Mouse (Mus musculus): ENCODE results near the gene Gm17334.

Gene Gm17334

DNA sequence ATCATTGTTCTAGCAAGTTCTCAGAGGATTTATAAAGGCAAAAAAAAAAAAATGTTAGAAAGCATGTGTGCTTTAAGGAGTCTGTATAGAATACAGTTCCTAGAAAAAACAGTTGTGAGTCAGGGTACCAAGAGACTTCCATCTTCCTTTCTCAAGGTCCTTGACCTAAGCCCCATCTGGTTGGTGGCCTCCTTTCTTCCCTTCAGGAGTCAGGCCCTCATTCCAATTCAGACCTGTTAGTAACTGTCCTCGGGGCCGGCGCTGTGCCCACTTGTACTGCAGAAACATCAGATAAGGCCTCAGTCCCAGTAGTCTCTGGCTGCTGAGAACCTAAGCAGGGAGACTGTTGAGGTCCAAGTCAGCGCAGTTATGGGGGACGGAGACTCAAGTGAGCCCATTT, at the start of gene Gm17334:
TSS of gene Gm17334 (minus strand) at position 101 of the 400 bp plus-strand sequence.
- DNase-seq (ENCODE audit: low read depth, low spot score) = no peak

DNA sequence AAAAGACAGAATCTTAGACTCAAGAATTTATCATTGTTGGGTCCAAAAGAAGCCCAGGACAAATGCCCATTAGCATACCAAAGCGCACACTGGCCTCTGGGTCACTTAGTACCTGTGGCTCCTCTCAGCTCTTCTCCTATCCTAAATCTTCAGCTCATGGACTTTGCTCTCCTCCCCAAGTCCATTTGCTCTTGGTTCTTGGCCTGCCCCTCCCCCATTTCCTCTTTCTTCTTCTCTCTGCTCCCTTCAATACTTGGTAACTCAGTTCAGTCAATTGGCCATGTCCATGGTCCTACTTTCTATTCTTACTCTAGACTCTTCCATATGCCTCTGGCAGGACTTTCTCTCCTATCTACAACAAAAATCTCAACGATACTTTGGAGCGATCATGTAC, 49.0 kb upstream of the Gm17334 start:
- DNase-seq (ENCODE audit: low read depth, low spot score) = no peak

DNA sequence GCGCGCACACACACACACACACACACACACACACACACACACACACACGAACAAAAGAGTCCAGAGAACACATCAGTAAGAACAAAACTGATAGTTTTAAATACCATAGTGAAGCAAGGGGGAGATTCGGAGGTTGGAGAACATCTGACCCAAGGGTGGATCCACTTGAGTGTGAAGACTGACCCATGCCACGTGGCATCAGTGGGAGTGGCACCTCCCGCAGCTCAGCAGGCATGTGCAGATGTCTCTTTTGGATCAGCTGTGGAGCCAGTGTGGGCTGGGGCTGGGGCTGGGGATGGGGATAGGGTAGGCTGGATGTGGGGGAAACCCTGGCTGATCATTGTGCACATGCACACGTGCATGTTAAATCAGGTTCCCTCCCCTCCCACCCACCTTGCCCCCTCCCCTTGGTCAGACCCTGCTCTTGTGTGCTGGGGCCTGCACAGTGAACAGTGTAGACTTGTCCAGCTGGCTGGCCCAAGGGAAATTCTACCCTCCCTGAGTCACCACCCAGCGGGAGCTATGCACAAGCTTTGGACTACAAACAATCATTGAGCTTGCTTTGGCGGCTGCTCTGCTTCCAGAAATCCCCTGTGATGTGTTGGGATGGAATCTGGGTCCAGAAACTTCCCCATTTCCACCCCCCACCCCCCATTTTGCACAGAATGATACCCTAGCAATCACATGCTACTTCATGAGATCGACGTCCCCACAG, 48.4 kb upstream of the Gm17334 start:
- DNase-seq (ENCODE audit: low read depth, low spot score) = no peak

DNA sequence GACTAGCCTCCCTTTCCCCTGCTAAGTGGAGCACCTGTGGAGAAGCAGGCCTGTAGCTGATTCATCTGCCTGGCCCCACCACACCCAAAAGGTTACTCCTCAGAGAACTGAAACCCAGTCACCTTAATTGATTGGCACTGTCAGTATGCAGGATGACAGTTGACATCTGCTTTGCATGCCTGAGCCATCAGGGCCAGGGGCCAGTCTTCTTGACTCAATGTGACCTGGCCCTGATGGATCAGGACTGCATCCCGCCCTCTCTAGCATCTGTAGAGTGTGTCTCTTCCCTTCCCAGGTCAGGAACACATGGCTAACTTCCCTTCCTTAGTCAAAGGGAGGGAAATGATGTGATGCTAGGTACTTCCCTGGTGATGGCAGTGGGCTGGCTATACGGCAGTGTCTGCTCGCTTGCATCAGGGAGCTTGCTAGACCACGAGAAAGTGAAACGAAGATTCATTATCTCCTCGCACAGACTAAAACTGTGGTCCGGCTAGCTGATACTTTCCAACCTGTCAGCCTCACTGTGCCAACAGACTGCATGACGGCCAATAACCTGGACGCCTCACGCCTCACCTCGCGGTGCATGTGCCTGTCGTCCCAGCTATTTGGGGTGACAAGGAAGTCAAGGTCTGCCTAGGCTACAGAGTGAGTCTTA, 47.7 kb upstream of the Gm17334 start:
- DNase-seq (ENCODE audit: low read depth, low spot score) = no peak

DNA sequence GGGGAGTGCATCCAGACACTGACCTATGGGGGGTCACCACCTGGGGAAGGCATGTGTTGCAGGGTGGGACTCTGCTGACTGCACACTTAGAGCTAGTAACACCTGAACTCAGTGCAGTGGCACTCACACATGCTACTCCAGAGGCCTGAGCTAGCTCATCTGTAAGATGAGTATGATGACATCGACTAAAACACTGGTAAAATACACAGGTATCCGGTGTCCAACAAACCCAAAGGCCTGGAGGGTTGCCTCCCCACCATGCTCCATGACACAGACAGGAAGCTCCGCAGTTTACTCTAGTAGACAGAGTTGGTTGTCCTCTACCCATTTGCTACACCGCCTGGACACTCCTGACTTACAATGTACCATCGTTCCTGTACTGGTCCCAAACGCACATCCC, 46.5 kb upstream of the Gm17334 start:
- DNase-seq (ENCODE audit: low read depth, low spot score) = no peak

- DNase-seq (ENCODE audit: low read depth, low spot score) = no peak
These were observed 45.8 kb upstream of the Gm17334 start for GRCm38 (mm10) chr11:53818794-53819193.

GRCm38 (mm10) chr11:53816841-53817375, 43.9 kb upstream of the Gm17334 start:
- no peak for DNase-seq (ENCODE audit: low read depth, low spot score)

DNA sequence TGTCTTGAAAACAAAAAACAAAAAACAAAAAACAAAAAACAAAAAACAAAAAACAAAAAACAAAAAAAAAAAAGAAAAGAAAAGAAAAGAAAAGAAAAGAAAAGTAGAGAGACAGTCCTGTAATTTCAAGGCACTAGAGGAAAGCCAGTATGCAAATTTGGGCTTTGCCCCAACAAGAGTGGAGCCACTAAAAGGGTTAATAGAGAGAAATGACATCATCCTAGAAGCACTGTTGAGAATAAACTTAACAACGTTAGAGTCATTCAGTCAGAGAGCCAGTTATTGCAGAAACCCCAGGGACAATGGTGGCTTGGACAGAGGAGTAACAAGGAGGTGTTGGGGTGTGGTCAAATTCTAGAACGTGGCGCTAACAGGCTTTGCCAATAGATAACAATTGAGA, 41.8 kb upstream of the Gm17334 start:
- DNase-seq (ENCODE audit: low read depth, low spot score) = no peak

- no peak for DNase-seq (ENCODE audit: low read depth, low spot score)
These were observed 40.2 kb upstream of the Gm17334 start for GRCm38 (mm10) chr11:53813001-53813868.

GRCm38 (mm10) chr11:53811312-53811711, 38.3 kb upstream of the Gm17334 start:
- no peak for DNase-seq (ENCODE audit: low read depth, low spot score)

- no peak for DNase-seq (ENCODE audit: low read depth, low spot score)
These were observed 37.8 kb upstream of the Gm17334 start for GRCm38 (mm10) chr11:53810749-53811148.

DNA sequence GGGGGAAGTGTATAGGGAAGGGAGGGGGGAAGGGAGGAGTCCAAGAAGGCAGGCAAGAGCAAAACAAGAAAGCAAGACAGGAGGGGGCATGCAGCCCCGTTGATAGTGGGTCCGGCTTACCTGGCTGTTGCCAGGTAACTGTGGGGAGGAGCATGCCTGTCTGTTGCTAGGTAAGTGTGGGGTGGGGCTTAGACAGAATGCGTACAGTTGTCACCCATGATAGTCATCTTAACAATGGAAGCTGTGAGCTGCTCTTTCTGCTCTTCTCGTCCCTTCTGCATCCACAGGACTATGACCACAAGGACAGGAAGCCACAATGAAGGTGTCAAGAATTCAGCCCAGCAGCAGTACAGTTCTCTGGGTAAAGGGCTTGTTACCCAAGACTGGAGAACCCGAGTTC, 37.2 kb upstream of the Gm17334 start:
- no peak for DNase-seq (ENCODE audit: low read depth, low spot score)

DNA sequence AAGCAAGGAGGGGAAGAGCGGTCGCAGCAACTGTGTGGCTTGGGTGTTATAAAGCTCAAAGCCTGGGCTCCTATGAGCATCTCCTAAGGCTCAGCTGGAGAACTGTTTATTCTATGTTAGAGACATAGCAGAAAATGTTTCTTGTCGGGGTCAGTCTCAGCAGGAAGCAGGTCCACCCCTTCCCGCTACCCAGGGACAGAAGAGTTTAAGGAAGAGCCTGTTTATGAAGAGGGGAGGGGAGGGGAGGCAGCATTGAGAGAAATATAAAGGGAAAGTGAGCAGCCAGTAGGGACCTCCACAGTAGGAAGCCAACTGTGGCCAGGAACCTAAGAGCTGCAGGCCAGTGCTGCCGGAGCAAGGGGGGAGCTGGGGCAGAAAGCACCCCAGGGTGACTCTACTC, 36.4 kb upstream of the Gm17334 start:
- no peak for DNase-seq (ENCODE audit: low read depth, low spot score)

GRCm38 (mm10) chr11:53805786-53806185, 32.8 kb upstream of the Gm17334 start:
- no peak for DNase-seq (ENCODE audit: low read depth, low spot score)

DNA sequence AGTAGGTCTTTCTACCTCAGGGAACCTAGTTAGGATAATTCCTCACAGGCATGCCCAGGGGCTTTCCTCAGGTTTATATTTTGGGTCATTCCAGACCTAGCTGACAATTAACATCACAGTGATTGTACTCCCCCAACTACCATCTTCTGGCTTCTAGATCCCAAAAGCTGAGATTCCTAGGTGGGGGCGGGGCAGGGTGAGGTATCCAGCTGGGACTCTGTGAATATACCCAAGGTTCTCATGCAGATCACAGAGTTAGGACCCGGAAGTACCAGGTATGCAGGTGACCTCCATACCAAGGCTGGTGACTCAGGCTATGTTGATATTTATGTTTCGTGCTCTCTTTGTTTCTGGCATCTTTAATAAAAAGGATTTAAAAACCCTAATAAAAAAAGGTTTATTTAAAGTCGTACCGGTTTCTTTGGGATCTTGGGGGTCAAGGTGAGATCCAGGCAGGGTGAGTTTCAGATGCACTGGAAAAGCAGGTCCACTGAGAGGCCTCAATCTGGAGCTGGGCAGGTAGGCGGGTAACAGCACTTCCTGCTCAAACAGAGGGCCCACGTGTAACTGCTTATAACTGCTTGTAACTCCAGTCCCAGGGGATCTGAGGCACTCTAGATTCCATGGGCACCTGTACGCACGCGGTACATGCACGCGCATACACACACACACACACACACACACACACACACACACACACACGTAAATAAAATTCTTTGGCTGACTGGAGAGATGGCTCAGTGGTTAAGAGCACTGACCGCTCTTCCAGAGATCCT, 31.8 kb upstream of the Gm17334 start:
- DNase-seq (ENCODE audit: low read depth, low spot score) = no peak

- DNase-seq (ENCODE audit: low read depth, low spot score) = no peak
These were observed 30.5 kb upstream of the Gm17334 start for GRCm38 (mm10) chr11:53803494-53803893.

DNA sequence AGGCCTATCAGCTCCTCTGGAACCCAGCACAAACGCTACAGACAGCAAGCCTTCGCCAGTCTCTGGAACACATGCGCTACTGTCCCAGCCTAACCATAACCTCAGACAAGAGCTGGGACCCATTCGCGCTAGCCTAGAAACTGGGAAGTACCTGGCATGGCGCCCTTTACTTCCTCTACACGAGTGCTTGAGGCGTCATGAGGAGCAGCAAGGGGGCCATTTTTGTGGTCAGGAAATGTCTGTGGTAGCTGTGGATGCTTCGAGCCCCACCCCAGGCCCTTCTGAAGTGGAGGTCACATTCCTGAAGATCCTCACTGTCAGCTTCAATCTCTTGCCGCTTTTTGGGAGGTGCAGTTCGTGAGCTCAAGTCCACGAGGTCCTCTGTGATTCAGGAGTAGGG, 30.1 kb upstream of the Gm17334 start:
- DNase-seq (ENCODE audit: low read depth, low spot score) = no peak

DNA sequence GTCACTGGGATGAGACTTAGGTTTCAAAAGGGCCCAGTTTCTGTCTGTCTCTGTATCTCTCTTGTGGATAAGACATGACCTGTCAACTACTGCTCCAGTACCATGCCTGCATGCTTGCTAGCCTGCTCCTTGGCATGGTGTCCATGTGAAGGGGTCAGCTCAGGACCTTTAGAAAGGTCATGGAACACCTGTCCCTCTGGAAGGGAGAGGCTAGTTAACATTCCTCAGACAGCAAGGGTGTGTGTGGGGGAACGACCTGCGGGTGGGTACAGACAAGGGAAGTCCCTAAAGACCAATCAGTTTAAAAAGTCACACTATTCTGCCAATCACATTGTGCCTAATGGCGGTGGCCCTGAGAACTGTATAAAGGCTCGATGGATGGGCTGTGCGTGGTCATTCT, 28.0 kb upstream of the Gm17334 start:
- DNase-seq (ENCODE audit: low read depth, low spot score) = no peak

DNA sequence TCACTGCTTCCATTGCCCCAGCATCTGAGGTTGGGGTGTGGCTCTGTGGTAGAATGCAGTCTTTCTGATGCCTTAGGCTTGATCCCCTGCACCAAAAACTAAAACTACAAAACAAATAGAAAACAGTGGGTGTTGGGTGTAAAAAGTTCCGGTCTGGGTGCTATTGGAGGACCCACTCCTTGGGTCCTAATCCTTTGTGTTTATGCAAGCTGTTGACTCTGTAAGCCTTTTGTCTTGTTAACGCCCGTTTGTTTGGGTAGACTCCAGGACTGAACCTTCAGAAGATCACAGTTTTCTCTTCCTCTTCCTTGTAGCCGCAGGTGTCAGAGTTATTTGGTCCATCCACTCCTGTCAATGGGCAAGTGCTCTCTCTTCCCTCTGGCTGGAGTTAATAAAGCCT, 27.0 kb upstream of the Gm17334 start:
- DNase-seq (ENCODE audit: low read depth, low spot score) = no peak

DNA sequence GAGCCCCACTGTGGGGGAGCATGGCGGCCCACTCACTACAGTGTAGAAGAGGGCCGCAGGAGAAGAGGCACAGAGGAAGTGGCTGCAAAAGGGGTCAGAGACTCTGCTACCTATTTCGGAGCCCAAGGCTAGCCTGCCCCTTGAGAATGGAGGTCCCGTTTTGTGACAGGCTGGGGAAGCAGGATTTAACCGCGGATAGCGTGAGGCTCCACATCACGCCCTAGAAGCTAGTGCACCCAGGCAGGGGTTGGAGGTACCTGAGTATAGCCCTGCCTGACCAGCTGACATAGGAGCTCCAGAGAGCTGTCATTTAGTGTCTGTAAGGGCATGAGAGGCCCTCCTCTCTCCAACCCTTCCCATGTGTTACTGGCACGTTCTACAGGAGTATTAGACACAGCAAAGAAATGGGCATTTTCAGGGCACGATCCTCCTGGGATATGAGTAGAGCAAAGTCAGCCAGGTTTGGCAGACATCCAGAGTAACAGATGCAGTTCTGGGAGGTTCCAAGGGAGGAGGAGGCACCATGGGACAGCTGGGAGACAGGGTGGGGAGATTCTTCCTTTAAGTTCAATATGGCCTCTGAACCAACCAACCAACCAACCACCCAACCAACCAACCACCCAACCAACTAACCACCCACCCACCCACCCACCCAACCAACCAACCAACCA, 25.2 kb upstream of the Gm17334 start:
- DNase-seq (ENCODE audit: low read depth, low spot score) = no peak

DNA sequence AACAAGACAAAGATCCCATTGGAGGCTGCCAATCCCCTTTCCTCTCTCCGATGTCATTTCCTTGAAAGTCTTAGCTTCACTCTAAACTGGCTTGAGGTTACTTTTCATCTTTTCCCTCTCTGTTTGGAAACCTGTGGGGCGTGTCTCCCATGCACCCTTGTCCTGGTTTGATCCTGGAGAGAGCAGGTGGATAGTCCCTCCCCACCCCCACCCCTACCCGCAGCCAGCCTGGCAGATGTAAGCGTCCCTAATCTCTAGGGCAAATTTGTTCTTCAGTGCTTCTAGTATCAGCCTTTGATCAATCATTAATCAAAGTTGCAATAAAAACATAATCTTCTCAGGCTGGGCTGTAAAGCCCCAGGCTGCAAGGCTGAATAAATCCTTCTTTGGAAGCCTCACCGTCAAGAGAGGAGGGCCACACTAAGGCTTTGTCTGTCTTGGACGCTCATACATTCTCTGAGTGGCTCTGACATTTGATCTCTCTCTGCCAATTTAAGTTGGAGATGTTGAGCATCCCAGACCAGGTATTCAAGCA, 24.5 kb upstream of the Gm17334 start:
- DNase-seq (ENCODE audit: low read depth, low spot score) = no peak
